Mouse (Mus musculus) left cerebral cortex, adult 2 months (tissue): ENCODE data around the gene Gtf2h1. TPM values are rescaled to one million over a fixed set of nuclear protein-coding genes. Genes with fewer than 3 reads are reported as not detected.

Experiments used
- DNase-seq, 2 experiments: peaks; one replicate each; pipeline ENCODE4 v3.0.0; 2021 to 2022; ENCODE audit warnings: low spot score in 2 of 2, mixed read lengths in 1 of 2; ENCODE audit errors: extremely low spot score in 1 of 2
- H3K27ac ChIP-seq: fragments of 200-600 bp; 2 replicates; pipeline ENCODE4 v1.8.1; 2022
- H3K4me3 ChIP-seq: fragments of 200-600 bp; 2 replicates; pipeline ENCODE4 v1.8.1; 2022
- CTCF ChIP-seq: fragments of 200-600 bp; IDR thresholded peaks from 2 replicates; pipeline ENCODE4 v1.8.1; 2022; ENCODE audit warnings: antibody characterized with exemption, mild to moderate bottlenecking, moderate library complexity
- intact Hi-C: fragments of 180-260 bp; cut with DNase I; formaldehyde crosslinking; loops from one replicate; pipeline ENCODE4 v1.15.1; 2025
- total RNA-seq, 2 experiments: library from RNA; stranded (reverse); gene quantifications; 2 replicates each; pipeline ENCODE4 v1.2.3; 2021

Gtf2h1 gene
- total RNA-seq, 2 experiments from 2014 or later, result 34.3 to 36.4 TPM

DNA sequence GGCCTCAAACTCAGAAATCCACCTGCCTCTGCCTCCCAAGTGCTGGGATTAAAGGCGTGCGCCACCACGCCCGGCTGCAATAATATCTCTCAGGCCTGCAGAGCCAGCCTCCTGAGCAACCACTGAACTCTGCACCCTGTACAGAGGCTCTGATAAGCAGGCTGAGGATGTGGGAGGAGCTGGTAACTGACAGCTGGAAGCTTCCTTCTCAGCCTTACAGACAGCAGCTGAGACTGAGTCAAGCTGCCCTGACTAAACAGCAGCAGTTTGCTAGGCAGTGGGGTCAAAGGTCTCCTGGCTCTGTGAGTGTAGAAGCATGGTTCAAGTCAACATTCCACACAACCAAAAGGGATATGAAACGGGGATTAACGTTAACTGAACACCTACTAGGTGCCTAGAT lies 37.4 kb downstream of the Gtf2h1 start:
- DNase-seq, result no peak
- no peak for TF ChIP-seq CTCF
- intact Hi-C loops, result no loop called here
- no peak overlapping the region for H3K4me3 ChIP-seq
- H3K27ac ChIP-seq, result no peak overlapping the region

- TF ChIP-seq CTCF, result no peak
- Histone ChIP-seq H3K27ac (no peak overlapping the region), H3K4me3 (no peak overlapping the region)
- DNase-seq, result no peak
- intact Hi-C loops, result no loop called here
Measured at GRCm38 (mm10) chr7:46833670-46834255, 37.9 kb downstream of the Gtf2h1 start.

DNA sequence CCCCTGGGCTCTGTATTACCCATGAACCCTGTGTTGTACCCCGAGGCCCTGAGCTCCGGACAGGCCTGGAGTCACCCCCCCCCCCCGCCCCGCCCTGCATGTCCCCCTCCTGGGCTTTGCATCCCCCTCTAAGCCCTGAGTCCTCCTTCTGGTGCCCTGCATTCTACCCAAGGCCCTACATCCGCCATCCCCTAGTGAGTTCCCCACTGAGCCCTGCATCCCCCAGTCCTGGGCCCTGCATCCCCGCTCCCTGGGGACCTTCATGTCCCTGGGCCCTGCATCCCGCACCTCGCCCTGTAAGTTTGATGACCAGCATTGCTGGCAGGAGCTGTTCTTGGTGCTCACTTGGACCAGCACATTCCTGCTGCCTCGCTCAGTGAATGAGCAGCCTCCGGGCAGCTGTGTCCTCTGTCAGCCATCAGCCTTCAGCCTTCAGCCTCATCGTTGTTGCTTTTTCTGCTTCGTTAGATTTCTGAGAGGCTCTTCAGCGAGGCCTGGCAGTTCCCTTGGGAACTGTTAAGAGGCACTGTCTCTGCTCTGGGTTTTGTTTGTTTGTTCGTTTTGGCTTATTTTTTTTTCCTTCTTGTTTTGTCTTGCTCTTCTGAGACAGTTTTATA lies 39.2 kb downstream of the Gtf2h1 start:
- intact Hi-C loops, result no loop called here
- no peak for DNase-seq
- no peak for TF ChIP-seq CTCF
- Histone ChIP-seq H3K27ac (no peak overlapping the region), H3K4me3 (no peak overlapping the region)

DNA sequence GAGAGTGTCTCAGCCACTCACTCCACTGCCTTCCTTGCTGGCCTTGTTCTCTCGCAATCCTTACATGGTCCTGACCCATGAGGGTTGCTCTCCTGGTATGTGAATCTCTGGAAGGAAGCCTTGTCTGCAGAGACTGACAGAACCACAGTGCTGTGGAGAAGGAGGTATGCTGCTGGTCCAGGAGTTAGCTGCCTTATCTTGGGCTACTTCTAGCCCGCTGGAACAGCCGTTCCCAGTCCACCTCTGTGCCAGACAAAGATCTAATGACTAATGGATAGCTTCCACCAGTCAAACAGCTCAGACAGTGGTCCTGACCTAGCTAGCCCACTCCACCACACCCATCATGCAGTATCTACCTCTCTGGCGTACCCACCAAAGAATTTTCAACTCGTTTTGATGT lies 40.5 kb downstream of the Gtf2h1 start:
- intact Hi-C loops, result no loop called here
- Histone ChIP-seq H3K27ac (no peak overlapping the region), H3K4me3 (no peak overlapping the region)
- DNase-seq, result no peak
- no peak for TF ChIP-seq CTCF

- DNase-seq, result no peak
- intact Hi-C loops, result no loop called here
- Histone ChIP-seq H3K4me3 (no peak overlapping the region), H3K27ac (no peak overlapping the region)
- TF ChIP-seq CTCF, result no peak
Measured at GRCm38 (mm10) chr7:46837073-46837472, 41.2 kb downstream of the Gtf2h1 start.

DNA sequence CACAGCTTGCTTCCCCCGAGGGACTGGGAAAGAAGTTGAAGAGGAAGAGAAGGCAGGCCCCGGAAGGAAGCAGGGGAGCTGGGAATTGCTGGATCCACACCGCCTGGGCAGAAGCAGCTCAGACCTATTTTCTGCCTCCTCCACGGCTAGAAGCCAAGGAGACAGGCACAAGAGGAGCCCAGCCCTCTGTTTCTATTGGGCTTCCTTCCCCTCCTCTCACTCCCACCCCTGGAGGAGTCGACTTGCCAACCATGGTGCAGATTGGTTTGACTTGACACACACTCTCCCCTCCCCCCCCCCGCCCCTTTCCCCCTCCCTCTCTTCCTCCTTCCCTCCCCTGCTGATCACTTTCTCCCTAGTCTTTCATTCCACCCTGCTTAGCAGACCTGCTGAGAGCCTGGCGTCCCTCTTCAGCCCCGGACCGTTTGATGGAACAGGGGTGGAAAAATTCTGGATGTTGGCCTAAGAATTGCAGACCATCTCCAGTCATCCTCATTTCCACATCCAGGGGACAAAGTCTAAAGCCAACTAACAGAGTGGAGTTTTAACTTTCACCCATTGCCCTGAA lies 42.3 kb downstream of the Gtf2h1 start:
- Histone ChIP-seq H3K4me3 (no peak overlapping the region), H3K27ac (peak overlapping the region; percentile 92)
- TF ChIP-seq CTCF, result no peak
- peak; percentile 29 to 32 for DNase-seq
- intact Hi-C loops, result no loop called here

DNA sequence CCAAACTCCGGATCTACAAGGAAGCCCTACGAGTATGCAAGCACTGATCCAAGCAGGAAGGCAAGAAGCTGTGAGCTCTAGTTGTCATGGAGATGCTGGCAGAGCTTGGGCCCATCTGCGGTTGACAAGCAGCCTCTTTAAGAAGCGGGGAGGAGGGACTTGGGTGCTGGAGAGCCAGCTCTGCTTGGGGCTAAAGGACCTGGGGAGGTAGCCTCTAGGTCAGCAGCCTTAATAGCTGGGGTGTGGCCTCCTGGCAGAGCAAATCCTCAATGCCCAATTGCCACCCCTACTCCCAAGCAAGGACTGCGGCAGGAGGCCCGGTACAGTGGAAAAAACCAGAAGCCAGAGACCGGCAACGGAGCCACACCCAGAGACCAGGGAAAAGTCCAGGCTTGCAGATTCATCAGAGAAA lies 43.0 kb downstream of the Gtf2h1 start:
- H3K27ac ChIP-seq, result peak overlapping the region; percentile 92
- DNase-seq, result peak; percentile 71
- intact Hi-C loops, result no loop called here
- TF ChIP-seq CTCF, result no peak
- H3K4me3 ChIP-seq, result no peak overlapping the region; the same call in 1 of the 2 replicates

DNA sequence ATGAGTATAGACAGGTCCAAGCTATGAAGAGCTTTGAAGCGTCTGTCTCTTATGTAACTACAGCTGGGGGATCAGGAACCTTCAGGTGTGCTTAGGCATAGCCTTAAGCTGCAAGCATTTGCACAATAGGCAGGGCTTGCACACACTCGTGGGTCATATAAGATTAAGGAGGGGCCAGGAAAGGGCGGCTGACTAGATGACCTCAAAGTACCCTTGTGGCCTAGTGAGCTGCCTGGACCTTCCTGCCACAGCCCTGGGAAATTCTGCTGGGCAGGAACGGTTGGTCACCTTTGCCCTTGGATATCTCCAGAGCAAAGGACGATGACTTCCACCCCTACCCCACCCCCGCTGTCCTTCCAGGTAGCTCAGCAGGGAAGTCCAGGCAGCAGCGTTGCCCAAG lies 43.5 kb downstream of the Gtf2h1 start:
- no peak overlapping the region; the same call in 1 of the 2 replicates for H3K4me3 ChIP-seq
- H3K27ac ChIP-seq, result peak overlapping the region; percentile 92
- TF ChIP-seq CTCF, result no peak
- intact Hi-C loops, result no loop called here
- DNase-seq, result no peak

DNA sequence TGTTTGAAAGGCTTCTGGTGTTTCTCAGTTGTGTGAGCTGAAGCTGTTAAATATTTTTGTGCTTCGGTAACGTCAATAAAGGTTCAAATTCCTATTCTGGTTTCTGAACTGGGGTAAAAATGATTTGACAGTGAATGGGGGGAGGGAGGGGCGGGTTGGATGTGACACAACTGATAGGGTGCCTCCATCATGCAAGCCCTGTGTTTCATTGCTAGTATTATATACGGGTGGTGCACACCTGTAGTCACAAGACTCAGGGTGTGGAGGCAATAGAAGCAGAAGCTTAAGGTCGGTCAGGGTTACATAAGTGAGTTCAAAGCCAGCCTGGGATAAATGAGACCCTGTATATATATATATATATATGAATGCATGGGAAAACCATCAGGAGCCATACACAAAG lies 44.0 kb downstream of the Gtf2h1 start:
- Histone ChIP-seq H3K4me3 (no peak overlapping the region), H3K27ac (peak overlapping the region; percentile 92)
- intact Hi-C loops, result no loop called here
- DNase-seq, result no peak
- no peak for TF ChIP-seq CTCF

DNA sequence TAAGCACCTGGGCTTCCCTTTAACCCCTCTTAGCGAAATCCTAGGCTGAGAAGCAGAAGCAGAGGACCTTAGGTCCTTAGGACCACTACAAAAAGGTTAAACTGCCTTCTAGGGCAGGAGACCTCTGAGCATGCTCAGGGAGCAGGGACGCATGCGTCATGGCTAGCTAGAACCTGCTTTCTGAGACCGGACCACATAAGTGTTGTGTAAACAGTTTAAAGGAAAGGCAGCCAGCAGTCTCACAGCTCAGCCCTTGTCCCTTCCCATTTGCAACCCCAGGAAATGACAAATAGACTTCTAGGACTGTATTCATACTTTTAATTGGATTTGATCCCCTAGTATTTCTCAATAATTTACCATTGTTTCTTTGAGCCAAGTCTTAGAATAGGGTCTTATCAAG lies 44.4 kb downstream of the Gtf2h1 start:
- intact Hi-C loops, result no loop called here
- no peak for TF ChIP-seq CTCF
- Histone ChIP-seq H3K4me3 (no peak overlapping the region), H3K27ac (no peak overlapping the region)
- DNase-seq, result no peak

- DNase-seq, result no peak
- no peak for TF ChIP-seq CTCF
- intact Hi-C loops, result no loop called here
- Histone ChIP-seq H3K27ac (no peak within 1 kb of the TSS), H3K4me3 (no peak within 1 kb of the TSS)
Measured at GRCm38 (mm10) chr7:46840787-46841525, 45.1 kb downstream of the Gtf2h1 start, which contains the start of gene Ldha. Gene Ldha, plus strand, starts transcription at chr7:46841475.

GRCm38 (mm10) chr7:46842278-46842677 lies 46.4 kb downstream of the Gtf2h1 start:
- TF ChIP-seq CTCF, result no peak
- H3K27ac ChIP-seq, result no peak overlapping the region
- intact Hi-C loops, result no loop called here
- DNase-seq, result no peak
- no peak overlapping the region for H3K4me3 ChIP-seq
